Mouse (Mus musculus) E14TG2a.4 (cell line): ENCODE data around the gene Uqcc1.

ENCODE experiments used
- CTCF ChIP-seq: conservative IDR thresholded peaks from 2 replicates; pipeline ENCODE4 v1.5.1; 2014; ENCODE audit warnings: low read length
- NANOG ChIP-seq: IDR thresholded peaks from 2 replicates; pipeline ENCODE4 v1.6.1; 2014; ENCODE audit warnings: borderline replicate concordance, low read length, mixed read lengths

- TF ChIP-seq CTCF (no peak), NANOG (no peak)
Measured at GRCm38 (mm10) chr2:155804053-155804452, 126.1 kb downstream of the Uqcc1 start.
